Mouse (Mus musculus) forebrain, embryonic 16.5 days (tissue): ENCODE results near the gene Mmachc. TPM values are rescaled to one million over a fixed set of nuclear protein-coding genes. Genes with fewer than 3 reads are reported as not detected.

ENCODE experiments used
- ATAC-seq: fragments of 200-750 bp; cut with Nextera tagmentation; 2 replicates; pipeline ENCODE4 v1.8.0; 2017; ENCODE audit warnings: mild to moderate bottlenecking, moderate library complexity
- H3K27ac ChIP-seq: fragments of 300-500 bp; sonication (generic); 2 replicates; pipeline ENCODE4 v1.5.1; 2014; ENCODE audit warnings: low read length, control low read depth
- H3K27me3 ChIP-seq: fragments of 300-500 bp; sonication (generic); replicated peaks from 2 replicates; pipeline ENCODE4 v1.6.1; 2014; ENCODE audit warnings: low read length; ENCODE audit not compliant: control insufficient read depth, insufficient read depth
- H3K36me3 ChIP-seq: fragments of 300-500 bp; sonication (generic); 2 replicates; pipeline ENCODE4 v1.6.1; 2014; ENCODE audit not compliant: control insufficient read depth, insufficient read depth
- H3K4me1 ChIP-seq: fragments of 300-500 bp; sonication (generic); replicated peaks from 2 replicates; pipeline ENCODE4 v1.6.1; 2014; ENCODE audit warnings: low read length; ENCODE audit not compliant: control insufficient read depth, insufficient read depth
- H3K4me2 ChIP-seq: fragments of 300-500 bp; sonication (generic); 2 replicates; pipeline ENCODE4 v1.6.1; 2014; ENCODE audit warnings: mild to moderate bottlenecking, low read length, control low read depth
- H3K4me3 ChIP-seq: fragments of 300-500 bp; sonication (generic); replicated peaks from 2 replicates; pipeline ENCODE4 v1.5.1; 2014; ENCODE audit warnings: mild to moderate bottlenecking, low read length, control low read depth
- H3K9ac ChIP-seq: fragments of 300-500 bp; sonication (generic); replicated peaks from 2 replicates; pipeline ENCODE4 v1.6.1; 2014; ENCODE audit warnings: low read depth, low read length, control low read depth
- H3K9me3 ChIP-seq: fragments of 300-500 bp; sonication (generic); 2 replicates; pipeline ENCODE4 v1.6.1; 2016; ENCODE audit warnings: low read length; ENCODE audit not compliant: control insufficient read depth
- WGBS: fragments of 180-500 bp; shearing (Covaris S2); extraction: QIAGEN DNeasy Blood & Tissue Kit; methylation state at CpG from one replicate; pipeline ENCODE4 v1.1.7; 2014; 5-methylcytosine and 5-hydroxymethylcytosine counted together
- polyA plus RNA-seq: library from polyadenylated mRNA; unstranded; fragments of >200 nt; fragmentation: Nextera tagmentation; extraction: Ambion mirVana; gene quantifications from 2 replicates; pipeline ENCODE4 v1.2.1, GENCODE M21; 2015

The Mmachc gene
- polyA plus RNA-seq, 1 experiment from 2014 or later, result 27.8 TPM

GRCm38 (mm10) chr4:116722230-116722629 is 14.0 kb upstream of the Mmachc start:
- ATAC-seq, result no peak
- Histone ChIP-seq H3K4me2 (no peak overlapping the region), H3K9ac (no peak overlapping the region), H3K36me3 (no peaks in the 10 kb centered on the region), H3K27ac (no peak overlapping the region), H3K9me3 (no peaks in the 10 kb centered on the region), H3K4me3 (no peak overlapping the region), H3K4me1 (peaks cover 7% of the 10 kb centered on the region), H3K27me3 (no peaks in the 10 kb centered on the region)
- WGBS, result 43% methylated on average over 7 of the region's 7 CpGs

DNA sequence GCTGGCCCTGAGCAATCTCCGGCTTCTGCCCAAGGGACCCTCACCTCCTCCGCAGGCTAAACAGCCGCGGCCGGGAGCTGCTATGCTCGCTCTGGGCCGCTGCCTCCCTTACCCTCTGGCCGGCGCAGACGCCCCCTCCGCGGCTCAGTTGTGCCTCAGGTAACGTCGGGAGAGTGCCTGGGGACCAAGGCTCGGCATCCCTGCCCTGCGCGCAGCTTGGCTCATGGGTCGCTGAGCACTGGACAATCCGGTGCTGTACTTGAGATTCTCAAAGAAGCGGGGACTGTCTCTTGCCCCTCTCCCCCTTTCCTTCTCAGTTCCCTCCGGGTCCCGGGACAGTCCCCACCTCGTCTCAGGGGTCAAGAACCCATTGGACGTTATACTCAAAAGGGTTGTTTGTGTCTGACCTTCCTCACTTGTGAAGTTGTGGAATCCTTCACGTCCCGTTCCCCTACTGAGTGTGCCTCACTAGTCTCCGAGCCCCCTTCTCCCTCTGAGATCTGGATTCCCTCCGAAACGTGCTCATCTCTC is 13.0 kb upstream of the Mmachc start:
- Histone ChIP-seq H3K9me3 (no peaks in the 10 kb centered on the region), H3K9ac (peak overlapping the region; percentile 76), H3K27me3 (no peaks in the 10 kb centered on the region), H3K4me2 (peak overlapping the region; percentile 95), H3K27ac (0 out of 2 replicates have a peak overlapping the region, but pooled peaks have one; percentile 33), H3K4me3 (peak overlapping the region; percentile 85), H3K36me3 (no peaks in the 10 kb centered on the region), H3K4me1 (peaks cover 7% of the 10 kb centered on the region)
- under 1% methylated on average over 29 of the region's 29 CpGs for WGBS
- ATAC-seq, result no peak

DNA sequence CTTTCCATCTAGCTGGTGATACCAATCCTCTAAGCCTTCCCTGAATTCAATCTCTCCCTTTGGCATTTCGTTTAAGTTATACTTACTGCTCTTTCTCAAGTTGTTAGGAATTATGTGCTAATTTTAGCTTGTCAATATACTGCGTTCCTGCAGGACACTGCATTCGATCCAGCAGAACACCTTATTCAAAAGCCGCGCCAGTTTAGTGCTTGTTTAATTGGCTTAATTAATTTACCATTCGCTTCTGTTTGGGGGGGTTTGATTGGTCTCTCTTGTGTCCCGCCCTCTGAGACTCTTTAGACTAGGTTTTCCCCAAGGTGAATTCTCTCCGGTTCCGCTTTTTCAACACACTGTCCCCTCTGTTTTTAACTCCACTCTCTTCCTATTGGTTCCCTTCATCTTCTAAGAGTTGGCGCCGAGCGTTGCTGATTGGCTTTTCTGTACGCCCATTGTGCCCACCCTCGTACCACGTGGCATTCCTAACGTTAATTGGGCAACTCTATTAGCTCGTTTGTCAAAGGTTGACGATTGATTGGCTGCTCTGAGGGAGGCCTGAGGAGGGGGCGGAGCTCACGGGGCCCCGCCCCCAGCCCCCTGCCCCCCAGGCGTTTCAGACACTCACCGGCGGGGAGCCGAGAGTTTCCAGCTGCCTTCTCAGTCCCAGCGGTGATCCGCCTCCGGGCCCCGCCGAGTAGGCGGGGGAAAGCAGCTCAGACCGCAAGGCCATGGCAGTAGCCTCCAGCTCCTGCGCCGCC is 12.3 kb upstream of the Mmachc start, which contains the start of gene Tesk2:
Gene Tesk2 (plus strand): TSS at position 606 of the 755 bp plus-strand sequence.
- WGBS, result under 1% methylated on average over 34 of the region's 34 CpGs
- peak; percentile 99 for ATAC-seq
- Histone ChIP-seq H3K9ac (peak within 1 kb of the TSS; percentile 76), H3K27ac (0 out of 2 replicates have a peak within 1 kb of the TSS, but pooled peaks have one; percentile 33), H3K4me2 (peak within 1 kb of the TSS; percentile 95), H3K4me3 (peak within 1 kb of the TSS; percentile 85), H3K27me3 (no peaks in the 10 kb centered on the region), H3K4me1 (peaks cover 7% of the 10 kb centered on the region), H3K36me3 (no peaks in the 10 kb centered on the region), H3K9me3 (no peaks in the 10 kb centered on the region)

- Histone ChIP-seq H3K36me3 (no peaks in the 10 kb centered on the region), H3K9ac (no peak overlapping the region), H3K4me2 (no peak overlapping the region), H3K4me3 (no peak overlapping the region), H3K27me3 (no peaks in the 10 kb centered on the region), H3K9me3 (no peaks in the 10 kb centered on the region), H3K4me1 (peaks cover 7% of the 10 kb centered on the region), H3K27ac (no peak overlapping the region)
- 11% methylated on average over 3 of the region's 3 CpGs for WGBS
- 0 out of 2 replicates have a peak, but pooled peaks have one; percentile 24 for ATAC-seq
These were observed 11.2 kb upstream of the Mmachc start for GRCm38 (mm10) chr4:116719396-116719795.

- H3K9me3 ChIP-seq, result no peaks in the 10 kb centered on the region
- H3K9ac ChIP-seq, result no peak overlapping the region
- peaks cover 8% of the 10 kb centered on the region for H3K4me1 ChIP-seq
- no peak overlapping the region for H3K4me2 ChIP-seq
- no peak for ATAC-seq
- no peaks in the 10 kb centered on the region for H3K27me3 ChIP-seq
- H3K4me3 ChIP-seq, result no peak overlapping the region
- 71% methylated on average over 1 of the region's 1 CpGs for WGBS
- no peak overlapping the region for H3K27ac ChIP-seq
- H3K36me3 ChIP-seq, result no peaks in the 10 kb centered on the region
These were observed 4.3 kb upstream of the Mmachc start for GRCm38 (mm10) chr4:116712536-116712935.

GRCm38 (mm10) chr4:116710154-116710553 is 1.9 kb upstream of the Mmachc start:
- 88% methylated on average over 2 of the region's 2 CpGs for WGBS
- no peaks in the 10 kb centered on the region for H3K27me3 ChIP-seq
- no peak overlapping the region for H3K4me3 ChIP-seq
- no peak overlapping the region for H3K9ac ChIP-seq
- H3K36me3 ChIP-seq, result no peaks in the 10 kb centered on the region
- H3K4me2 ChIP-seq, result no peak overlapping the region
- H3K4me1 ChIP-seq, result peaks cover 11% of the 10 kb centered on the region
- ATAC-seq, result no peak
- H3K27ac ChIP-seq, result no peak overlapping the region
- no peaks in the 10 kb centered on the region for H3K9me3 ChIP-seq

DNA sequence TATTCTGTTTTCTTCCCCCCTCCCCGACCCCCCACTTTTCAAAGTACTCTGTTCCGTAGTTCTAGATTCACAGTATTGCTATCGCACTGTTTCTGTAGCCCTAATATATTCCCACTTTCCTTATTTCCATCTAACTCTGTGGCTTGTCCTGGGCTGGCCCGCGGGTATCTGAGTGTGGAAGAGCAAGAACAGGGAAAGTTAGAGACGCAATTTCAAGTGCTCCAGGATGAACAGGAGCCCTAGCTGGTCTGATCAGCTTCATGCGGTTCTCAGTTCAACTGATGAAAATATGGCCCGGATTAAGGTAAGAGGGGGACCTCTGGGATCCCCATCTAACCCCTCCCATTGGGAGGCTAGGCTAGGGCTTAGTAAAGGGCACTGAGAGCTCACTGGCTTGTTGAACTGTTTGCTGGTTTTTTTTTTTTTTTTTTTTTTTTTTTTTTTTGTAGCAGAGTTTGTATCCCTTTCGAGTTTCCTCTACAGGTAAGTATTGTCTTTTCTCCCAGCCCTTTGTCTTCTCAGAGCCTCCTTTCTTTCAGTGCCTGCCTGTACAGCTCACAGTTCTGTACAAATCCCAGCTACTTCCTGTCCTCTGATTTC is 685 bp upstream of the Mmachc start:
- H3K4me1 ChIP-seq, result peaks cover 11% of the 10 kb centered on the region
- H3K27me3 ChIP-seq, result no peaks in the 10 kb centered on the region
- H3K4me3 ChIP-seq, result peak overlapping the region; percentile 47
- peak overlapping the region; percentile 59 for H3K4me2 ChIP-seq
- H3K27ac ChIP-seq, result no peak overlapping the region
- H3K36me3 ChIP-seq, result no peaks in the 10 kb centered on the region
- no peak for ATAC-seq
- WGBS, result 4% methylated on average over 9 of the region's 9 CpGs
- H3K9me3 ChIP-seq, result no peaks in the 10 kb centered on the region
- H3K9ac ChIP-seq, result peak overlapping the region; percentile 53

DNA sequence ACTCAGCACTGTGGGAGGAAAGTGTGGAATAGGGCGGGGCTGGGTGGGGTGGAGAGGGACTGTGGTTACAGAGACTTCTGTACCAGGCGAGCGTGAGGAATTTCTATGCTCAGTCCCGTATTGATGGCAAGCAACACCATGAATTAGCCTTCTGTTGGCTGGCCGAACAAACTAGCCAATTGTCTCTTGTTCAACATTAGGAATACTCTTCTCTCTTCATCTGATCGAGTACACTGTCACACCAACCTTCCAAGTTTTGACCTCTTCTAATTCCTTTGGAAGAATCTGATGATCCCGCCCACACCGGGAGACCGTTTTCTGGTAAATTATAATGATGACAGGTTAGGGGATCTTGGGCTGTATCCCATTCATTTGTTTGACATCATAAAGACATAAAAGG is 540 bp downstream of the Mmachc start:
- Histone ChIP-seq H3K36me3 (no peaks in the 10 kb centered on the region), H3K27me3 (no peaks in the 10 kb centered on the region), H3K4me3 (peak overlapping the region; percentile 51), H3K9ac (peak overlapping the region; percentile 51), H3K27ac (no peak overlapping the region), H3K4me1 (peaks cover 11% of the 10 kb centered on the region), H3K4me2 (peak overlapping the region; percentile 70), H3K9me3 (no peaks in the 10 kb centered on the region)
- 21% methylated on average over 9 of the region's 9 CpGs for WGBS
- no peak; the same call in 1 of the 2 replicates for ATAC-seq

DNA sequence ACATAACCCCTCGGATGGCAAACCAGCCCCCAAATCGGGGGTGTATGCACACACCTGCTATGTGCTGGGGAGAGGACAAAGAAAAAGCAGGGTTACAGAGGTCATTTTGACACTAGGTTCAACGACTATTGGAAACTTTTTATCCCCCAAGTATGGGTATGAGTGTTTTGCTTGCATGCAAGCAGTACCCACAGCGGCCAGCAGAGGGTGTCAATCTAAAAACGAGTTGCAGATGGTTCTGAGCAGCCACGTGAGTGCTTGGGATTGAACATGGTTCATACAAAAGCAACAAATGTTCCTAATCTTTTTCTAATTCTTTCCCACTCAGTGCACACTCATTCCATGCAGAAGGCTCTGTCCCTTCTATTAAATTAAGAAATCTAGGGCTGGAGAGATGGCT is 4.4 kb downstream of the Mmachc start:
- no peaks in the 10 kb centered on the region for H3K27me3 ChIP-seq
- no peak overlapping the region for H3K4me3 ChIP-seq
- H3K27ac ChIP-seq, result no peak overlapping the region
- H3K9me3 ChIP-seq, result no peaks in the 10 kb centered on the region
- WGBS, result 33% methylated on average over 6 of the region's 6 CpGs
- ATAC-seq, result no peak
- H3K4me2 ChIP-seq, result no peak overlapping the region
- no peak overlapping the region for H3K9ac ChIP-seq
- H3K36me3 ChIP-seq, result no peaks in the 10 kb centered on the region
- peaks cover 5% of the 10 kb centered on the region for H3K4me1 ChIP-seq
